Mouse (Mus musculus) lung, adult 2 months (tissue): Measurements from ENCODE around the gene Cxcl12.

Source experiments
- CTCF ChIP-seq: fragments of 200-500 bp; IDR thresholded peaks from 2 replicates; pipeline ENCODE4 v1.5.1; 2011; ENCODE audit warnings: mild to moderate bottlenecking, low read length, control low read depth; ENCODE audit not compliant: insufficient read depth
- POLR2A ChIP-seq: fragments of 200-500 bp; IDR thresholded peaks from 2 replicates; pipeline ENCODE4 v1.6.1; 2011; ENCODE audit warnings: low read depth, mild to moderate bottlenecking, control low read depth, low read length, borderline replicate concordance; ENCODE audit errors: extremely low read depth

DNA sequence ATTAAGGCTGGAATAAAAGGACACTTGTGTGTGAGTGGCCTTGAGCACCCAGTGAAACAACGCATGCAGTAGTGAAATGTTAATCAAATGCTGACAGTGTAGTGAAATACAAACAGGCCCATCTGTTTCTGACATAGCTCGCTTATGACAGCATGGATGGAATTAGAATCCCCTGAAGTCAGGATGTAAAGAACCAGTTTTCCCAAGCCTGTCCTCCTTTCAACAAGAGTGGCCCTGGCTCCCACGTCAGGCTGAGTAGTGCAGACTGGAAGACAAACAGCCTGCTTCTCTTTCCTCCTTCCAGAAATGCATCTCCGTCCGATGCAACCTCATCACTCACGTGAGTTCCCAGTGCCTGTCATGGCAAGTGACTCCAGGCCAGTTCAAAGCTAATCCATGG is 42.2 kb downstream of the Cxcl12 start:
- TF ChIP-seq POLR2A (no peak), CTCF (no peak)
